Mouse (Mus musculus) midbrain, embryonic 13.5 days (tissue): ENCODE data around the gene Ccdc81. TPM values are rescaled to one million over a fixed set of nuclear protein-coding genes. Genes with fewer than 3 reads are reported as not detected.
A peak's percentile ranks its signal among the peaks of the same experiment; 100 is the strongest.

Experiments used
- ATAC-seq: fragments of 200-750 bp; cut with Nextera tagmentation; 2 replicates; pipeline ENCODE4 v1.8.0; 2017; ENCODE audit warnings: mild to moderate bottlenecking, moderate TSS enrichment, moderate library complexity
- H3K27ac ChIP-seq: fragments of 300-500 bp; sonication (generic); 2 replicates; pipeline ENCODE4 v1.5.1; 2015; ENCODE audit warnings: inconsistent platforms, mild to moderate bottlenecking, moderate library complexity
- H3K27me3 ChIP-seq: fragments of 300-500 bp; sonication (generic); 2 replicates; pipeline ENCODE4 v1.6.1; 2015; ENCODE audit warnings: mild to moderate bottlenecking, inconsistent platforms
- H3K36me3 ChIP-seq: fragments of 300-500 bp; sonication (generic); 2 replicates; pipeline ENCODE4 v1.6.1; 2015; ENCODE audit warnings: mild to moderate bottlenecking, inconsistent platforms
- H3K4me1 ChIP-seq: fragments of 300-500 bp; sonication (generic); replicated peaks from 2 replicates; pipeline ENCODE4 v1.6.1; 2015; ENCODE audit warnings: inconsistent platforms
- H3K4me2 ChIP-seq: fragments of 300-500 bp; sonication (generic); replicated peaks from 2 replicates; pipeline ENCODE4 v1.6.1; 2015; ENCODE audit warnings: moderate library complexity, mild to moderate bottlenecking, inconsistent platforms
- H3K4me3 ChIP-seq: fragments of 300-500 bp; sonication (generic); replicated peaks from 2 replicates; pipeline ENCODE4 v1.5.1; 2015; ENCODE audit warnings: mild to moderate bottlenecking, inconsistent platforms
- H3K9ac ChIP-seq: fragments of 300-500 bp; sonication (generic); replicated peaks from 2 replicates; pipeline ENCODE4 v1.6.1; 2015; ENCODE audit warnings: mild to moderate bottlenecking, inconsistent platforms
- H3K9me3 ChIP-seq: fragments of 300-500 bp; sonication (generic); 2 replicates; pipeline ENCODE4 v1.6.1; 2016; ENCODE audit warnings: mild to moderate bottlenecking, inconsistent platforms
- WGBS: fragments of 180-500 bp; shearing (Covaris S2); methylation state at CpG from one replicate; pipeline ENCODE4 v1.1.7; 2015; 5-methylcytosine and 5-hydroxymethylcytosine counted together
- polyA plus RNA-seq: library from polyadenylated mRNA; unstranded; fragments of >200 nt; fragmentation: Nextera tagmentation; extraction: Ambion mirVana; gene quantifications from 2 replicates; pipeline ENCODE4 v1.2.1, GENCODE M21; 2015

Gene Ccdc81
- polyA plus RNA-seq, 1 experiment from 2014 or later, result 0.93 TPM

DNA sequence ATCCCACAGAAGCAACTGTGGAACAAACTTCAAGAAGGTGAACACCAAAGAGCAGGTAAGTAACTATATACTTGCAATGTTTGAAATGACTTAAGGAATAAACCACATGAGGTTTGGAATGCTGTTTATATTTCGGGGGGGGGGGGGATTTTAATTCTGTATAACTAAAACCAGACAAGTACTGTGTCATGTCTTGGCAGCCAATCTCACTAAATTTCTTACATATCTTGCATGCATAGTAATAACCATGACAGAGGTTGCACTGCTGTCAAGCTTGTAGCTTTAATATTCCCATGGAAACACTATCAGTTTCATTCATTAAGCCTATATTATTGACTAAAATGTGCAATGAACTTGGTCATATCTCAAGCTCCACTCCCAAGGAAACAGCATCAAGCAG lies 48.2 kb downstream of the Ccdc81 start:
- Histone ChIP-seq H3K27ac (no peak overlapping the region), H3K4me1 (0 out of 2 replicates have a peak, but pooled peaks cover 6% of the 10 kb centered on the region), H3K36me3 (no peaks in the 10 kb centered on the region), H3K9me3 (no peaks in the 10 kb centered on the region), H3K4me2 (no peak overlapping the region), H3K27me3 (no peaks in the 10 kb centered on the region), H3K9ac (no peak overlapping the region), H3K4me3 (no peak overlapping the region)
- 91% methylated on average over 1 of the region's 1 CpGs for WGBS
- no peak for ATAC-seq

DNA sequence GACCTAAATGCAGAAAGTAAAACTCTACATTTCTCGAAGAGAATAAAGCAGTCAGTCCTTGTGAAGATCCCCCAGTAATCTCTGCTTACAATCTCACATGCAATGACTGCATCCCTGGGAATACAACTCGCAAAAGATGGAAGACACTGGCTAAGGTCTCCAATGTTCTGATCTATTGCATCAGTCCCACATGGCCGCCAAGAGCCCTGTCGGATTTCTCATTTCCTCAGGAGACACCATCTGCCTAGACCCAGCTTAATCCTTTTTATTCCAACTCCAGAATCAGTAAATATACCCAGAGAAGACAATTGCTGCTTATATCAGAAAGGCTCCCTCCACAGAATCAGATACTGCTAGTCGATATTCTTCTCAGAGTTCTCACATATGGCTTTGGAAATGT lies 50.3 kb downstream of the Ccdc81 start:
- no peaks in the 10 kb centered on the region for H3K9me3 ChIP-seq
- no peak overlapping the region for H3K27ac ChIP-seq
- no peak overlapping the region for H3K4me3 ChIP-seq
- ATAC-seq, result no peak
- H3K4me2 ChIP-seq, result no peak overlapping the region
- H3K27me3 ChIP-seq, result no peaks in the 10 kb centered on the region
- 82% methylated on average over 5 of the region's 5 CpGs for WGBS
- H3K36me3 ChIP-seq, result no peaks in the 10 kb centered on the region
- H3K4me1 ChIP-seq, result 0 out of 2 replicates have a peak, but pooled peaks cover 6% of the 10 kb centered on the region
- no peak overlapping the region for H3K9ac ChIP-seq

DNA sequence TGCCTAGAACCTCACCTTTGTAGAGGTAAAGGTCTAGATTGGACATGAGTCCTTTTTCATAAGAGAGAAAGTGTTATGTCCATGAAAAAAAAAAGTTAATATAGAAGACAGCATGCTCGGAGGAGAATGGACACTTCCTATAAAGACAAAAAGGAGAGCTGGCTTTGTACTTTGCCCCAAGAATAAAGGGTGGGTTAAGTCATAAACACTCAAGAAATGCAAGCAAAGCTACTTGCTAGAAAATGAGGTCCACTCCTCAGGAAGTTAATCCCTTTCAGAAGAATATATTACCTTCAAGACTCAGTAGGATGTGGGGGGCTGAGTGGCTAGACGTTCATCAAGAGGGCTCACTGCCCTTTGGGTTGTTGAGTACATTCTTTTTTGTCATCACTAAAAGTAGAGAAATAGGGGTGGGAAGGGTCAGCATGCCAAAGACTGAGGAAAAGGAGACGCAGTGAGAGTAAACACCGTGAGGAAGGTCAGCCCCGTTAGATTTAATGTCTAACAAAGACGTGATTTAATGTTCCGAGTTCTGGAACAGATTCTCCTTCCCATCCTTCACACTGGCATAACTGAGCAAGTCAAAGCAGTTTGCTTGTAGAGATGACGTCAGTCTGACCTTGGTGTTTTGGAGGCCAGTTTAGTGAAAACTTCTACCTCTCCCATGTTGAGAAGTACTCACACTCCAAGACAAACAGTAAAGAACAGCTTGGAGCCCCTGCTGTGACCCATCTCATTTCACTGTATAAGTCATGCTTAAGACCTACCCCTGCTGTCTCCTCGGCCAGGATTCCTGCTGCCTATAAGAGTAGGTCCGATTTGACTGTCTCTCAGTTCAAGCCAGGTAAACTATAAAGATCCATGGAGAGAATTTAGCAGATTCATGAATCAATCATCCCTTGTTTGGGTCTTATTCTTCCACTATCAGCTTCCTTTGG lies 51.0 kb downstream of the Ccdc81 start:
- Histone ChIP-seq H3K36me3 (no peaks in the 10 kb centered on the region), H3K9ac (no peak overlapping the region), H3K4me2 (no peak overlapping the region), H3K4me1 (0 out of 2 replicates have a peak, but pooled peaks cover 6% of the 10 kb centered on the region), H3K27me3 (no peaks in the 10 kb centered on the region), H3K4me3 (no peak overlapping the region), H3K27ac (no peak overlapping the region), H3K9me3 (no peaks in the 10 kb centered on the region)
- ATAC-seq, result no peak
- 78% methylated on average over 10 of the region's 10 CpGs for WGBS

DNA sequence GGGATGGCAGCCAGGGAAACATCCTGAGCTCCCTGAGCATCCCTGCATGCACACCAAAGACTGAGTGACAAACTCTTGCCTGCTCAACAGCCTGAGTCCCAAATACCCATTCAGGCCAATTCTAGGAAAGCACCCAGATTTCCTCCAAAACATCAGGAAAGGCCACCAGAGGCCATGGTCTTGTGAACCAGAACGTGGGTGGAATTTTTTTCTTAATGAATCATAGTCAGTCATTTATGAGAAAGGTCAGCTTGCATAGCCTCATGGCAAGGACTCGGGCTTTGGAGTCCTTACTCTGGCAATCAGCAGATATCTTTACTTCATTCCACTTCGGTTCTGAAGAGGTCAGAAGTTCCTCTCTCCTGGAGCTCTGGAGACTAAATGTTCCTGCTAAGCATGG lies 52.9 kb downstream of the Ccdc81 start:
- Histone ChIP-seq H3K4me2 (no peak overlapping the region), H3K9ac (no peak overlapping the region), H3K36me3 (no peaks in the 10 kb centered on the region), H3K27ac (no peak overlapping the region), H3K9me3 (no peaks in the 10 kb centered on the region), H3K27me3 (no peaks in the 10 kb centered on the region), H3K4me3 (no peak overlapping the region), H3K4me1 (no peaks in the 10 kb centered on the region)
- no peak for ATAC-seq
- WGBS, result 82% methylated on average over 3 of the region's 3 CpGs

DNA sequence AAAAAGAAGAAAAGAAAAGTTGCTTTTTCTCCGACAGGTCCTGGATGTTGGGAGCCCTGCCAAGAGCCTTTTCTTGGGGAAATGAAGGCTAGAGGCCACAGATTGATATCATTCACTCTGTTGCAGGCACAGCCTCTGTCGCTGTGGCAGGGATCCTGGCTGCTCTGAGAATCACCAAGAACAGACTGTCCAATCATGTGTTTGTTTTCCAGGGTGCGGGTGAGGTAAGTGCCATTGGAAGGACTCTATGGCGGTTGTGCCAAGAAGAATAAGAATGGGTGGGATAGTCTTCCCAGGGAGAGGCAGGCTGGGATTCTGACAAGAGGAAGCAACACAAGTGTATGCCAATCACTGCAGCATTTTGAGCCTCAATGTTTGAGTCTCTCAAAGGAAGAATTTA lies 57.8 kb downstream of the Ccdc81 start:
- WGBS, result 82% methylated on average over 4 of the region's 4 CpGs
- no peaks in the 10 kb centered on the region for H3K27me3 ChIP-seq
- H3K9ac ChIP-seq, result no peak overlapping the region
- no peak overlapping the region for H3K27ac ChIP-seq
- no peaks in the 10 kb centered on the region for H3K36me3 ChIP-seq
- no peak overlapping the region for H3K4me3 ChIP-seq
- H3K4me2 ChIP-seq, result no peak overlapping the region
- H3K9me3 ChIP-seq, result no peaks in the 10 kb centered on the region
- no peak for ATAC-seq
- H3K4me1 ChIP-seq, result no peaks in the 10 kb centered on the region

DNA sequence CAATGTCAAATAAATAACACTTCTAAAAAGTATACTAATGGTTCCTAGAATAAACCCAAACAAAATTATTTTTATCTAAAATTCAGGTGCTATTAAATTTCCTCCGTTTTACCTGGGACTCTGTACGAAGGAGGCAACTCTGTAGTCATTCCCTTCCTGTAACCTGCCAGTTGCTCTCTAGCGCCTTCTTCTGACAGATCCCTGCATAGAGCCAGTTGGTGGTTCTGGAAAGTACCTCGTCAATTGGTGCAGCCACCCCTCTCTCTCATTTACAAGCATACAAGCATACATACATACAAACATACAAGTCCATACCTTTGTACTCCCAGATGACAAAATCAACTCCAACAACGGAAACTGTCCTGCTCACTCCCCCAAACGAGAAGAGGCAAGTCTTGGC lies 59.9 kb downstream of the Ccdc81 start:
- Histone ChIP-seq H3K36me3 (no peaks in the 10 kb centered on the region), H3K27ac (no peak overlapping the region), H3K4me3 (no peak overlapping the region), H3K4me1 (no peaks in the 10 kb centered on the region), H3K4me2 (no peak overlapping the region), H3K9me3 (no peaks in the 10 kb centered on the region), H3K27me3 (no peaks in the 10 kb centered on the region), H3K9ac (no peak overlapping the region)
- ATAC-seq, result no peak
- 33% methylated on average over 6 of the region's 6 CpGs for WGBS

DNA sequence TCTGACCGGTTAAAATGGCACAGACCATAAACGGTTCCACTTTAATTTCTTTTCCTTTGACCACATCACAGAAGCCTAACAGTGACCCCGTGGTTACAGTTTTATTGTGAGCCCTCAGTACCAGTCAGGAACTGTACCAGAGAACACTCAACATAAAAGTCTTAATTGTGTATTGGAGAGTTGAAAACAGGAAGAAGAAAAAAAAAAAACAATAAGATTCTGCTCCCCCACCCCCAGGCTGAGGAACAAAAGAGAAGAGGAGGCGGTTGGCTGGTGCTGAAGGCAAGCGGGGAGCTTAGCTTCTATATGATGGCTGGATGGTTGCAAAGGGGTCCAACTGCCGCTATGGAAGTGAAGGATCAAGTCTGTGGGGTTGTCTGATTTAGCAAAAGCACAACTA lies 60.3 kb downstream of the Ccdc81 start:
- no peak for ATAC-seq
- Histone ChIP-seq H3K4me1 (no peaks in the 10 kb centered on the region), H3K4me3 (no peak overlapping the region), H3K27me3 (no peaks in the 10 kb centered on the region), H3K9me3 (no peaks in the 10 kb centered on the region), H3K27ac (no peak overlapping the region), H3K9ac (no peak overlapping the region), H3K36me3 (no peaks in the 10 kb centered on the region), H3K4me2 (no peak overlapping the region)
- 58% methylated on average over 6 of the region's 6 CpGs for WGBS

DNA sequence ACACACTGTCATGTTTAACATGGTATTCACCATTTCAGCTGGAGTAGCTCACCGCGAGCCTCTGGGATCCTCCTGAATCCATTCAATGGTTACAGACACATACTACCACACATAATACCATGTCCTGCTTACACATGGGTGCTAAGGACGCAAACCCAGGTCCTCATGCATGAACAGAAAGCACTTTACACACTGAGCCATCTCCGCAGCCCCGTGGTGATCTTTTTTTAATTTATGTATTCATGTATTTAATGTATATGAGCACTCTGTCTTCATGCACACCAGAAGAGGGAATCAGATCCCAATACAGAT lies 61.1 kb downstream of the Ccdc81 start:
- ATAC-seq, result peak; percentile 49
- no peak overlapping the region for H3K9ac ChIP-seq
- H3K4me2 ChIP-seq, result no peak overlapping the region
- no peak overlapping the region for H3K4me3 ChIP-seq
- H3K9me3 ChIP-seq, result no peaks in the 10 kb centered on the region
- 87% methylated on average over 5 of the region's 5 CpGs for WGBS
- no peaks in the 10 kb centered on the region for H3K27me3 ChIP-seq
- H3K4me1 ChIP-seq, result no peaks in the 10 kb centered on the region
- H3K27ac ChIP-seq, result no peak overlapping the region
- H3K36me3 ChIP-seq, result no peaks in the 10 kb centered on the region

DNA sequence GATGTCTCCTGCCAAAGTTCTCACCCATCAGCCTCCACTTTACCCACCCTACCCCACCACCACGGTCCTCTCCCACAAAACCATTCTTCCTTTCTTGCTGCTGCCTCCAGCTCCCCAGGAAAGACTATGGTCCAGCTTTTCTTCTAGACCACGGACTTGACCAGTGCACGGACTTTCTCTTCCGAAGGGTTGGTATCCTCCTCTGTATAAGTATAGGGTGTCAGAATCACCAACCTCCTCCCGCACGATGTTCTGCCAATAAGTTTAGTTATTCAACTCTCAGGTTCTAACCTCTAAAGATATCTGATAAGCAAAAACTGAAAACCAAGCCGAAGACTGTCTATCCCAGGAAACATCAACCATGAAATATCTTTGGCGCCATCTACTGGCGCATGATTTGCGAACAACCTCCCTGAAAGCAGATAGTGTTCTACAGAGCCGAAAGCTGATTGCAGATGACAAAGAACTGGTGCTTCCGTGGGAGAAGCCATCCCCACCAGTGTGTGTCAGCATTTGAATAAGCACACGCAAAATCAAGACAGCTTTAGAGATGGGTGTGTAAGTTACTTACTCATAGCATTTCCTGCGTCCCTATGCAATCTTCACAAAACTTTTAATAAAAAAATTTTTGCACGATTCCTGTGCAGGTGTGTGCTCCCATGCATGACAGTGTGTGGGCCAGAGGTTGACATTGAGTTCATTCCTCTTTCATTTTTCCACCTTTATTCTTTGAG lies 61.6 kb downstream of the Ccdc81 start:
- Histone ChIP-seq H3K4me2 (no peak overlapping the region), H3K27me3 (no peaks in the 10 kb centered on the region), H3K27ac (no peak overlapping the region), H3K4me1 (no peaks in the 10 kb centered on the region), H3K9me3 (no peaks in the 10 kb centered on the region), H3K9ac (no peak overlapping the region), H3K4me3 (no peak overlapping the region), H3K36me3 (no peaks in the 10 kb centered on the region)
- peak; percentile 78 for ATAC-seq
- 36% methylated on average over 15 of the region's 15 CpGs for WGBS

DNA sequence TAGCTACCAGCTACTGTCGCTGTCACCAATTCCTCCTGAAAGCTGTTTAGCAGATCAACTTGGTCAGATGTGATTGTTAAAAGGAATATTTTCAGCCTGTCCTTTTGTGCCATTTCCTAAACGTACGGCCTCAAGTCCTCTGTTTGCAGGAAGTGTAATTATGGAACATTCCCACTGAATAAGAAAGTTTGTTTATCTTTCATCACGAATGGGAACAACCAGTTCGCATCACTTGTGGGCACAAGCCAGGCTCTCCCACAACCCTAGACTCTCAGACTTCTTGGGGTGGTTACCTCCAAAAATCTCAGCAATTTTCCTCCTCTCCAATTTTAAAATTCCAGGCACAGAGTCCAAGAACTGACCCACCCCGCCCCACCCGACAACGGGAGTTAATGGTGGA lies 63.7 kb downstream of the Ccdc81 start:
- no peak for ATAC-seq
- Histone ChIP-seq H3K4me2 (no peak overlapping the region), H3K27ac (no peak overlapping the region), H3K27me3 (no peaks in the 10 kb centered on the region), H3K4me3 (no peak overlapping the region), H3K36me3 (no peaks in the 10 kb centered on the region), H3K9ac (no peak overlapping the region), H3K4me1 (no peaks in the 10 kb centered on the region), H3K9me3 (no peaks in the 10 kb centered on the region)
- WGBS, result 87% methylated on average over 8 of the region's 8 CpGs

DNA sequence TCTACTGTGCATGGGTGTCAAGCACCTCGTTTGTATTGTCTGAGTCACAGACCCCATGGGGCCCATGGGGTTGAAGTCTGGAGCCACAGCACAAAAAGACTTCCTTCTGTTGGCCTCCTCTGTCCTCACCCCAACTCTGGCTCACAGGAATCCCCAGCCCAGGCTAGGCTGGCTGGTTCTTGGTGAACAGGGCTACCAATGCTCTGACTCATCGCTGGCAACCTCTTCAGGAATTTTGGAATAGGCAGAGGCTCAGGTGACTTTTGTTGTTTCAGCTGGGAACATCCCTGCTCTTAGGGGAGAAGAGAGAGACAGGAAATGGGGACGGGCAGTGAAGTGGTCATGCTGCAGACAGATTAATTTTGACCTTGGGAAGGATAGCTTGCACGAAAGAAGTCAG lies 65.6 kb downstream of the Ccdc81 start:
- no peaks in the 10 kb centered on the region for H3K36me3 ChIP-seq
- no peak for ATAC-seq
- WGBS, result 77% methylated on average over 4 of the region's 4 CpGs

DNA sequence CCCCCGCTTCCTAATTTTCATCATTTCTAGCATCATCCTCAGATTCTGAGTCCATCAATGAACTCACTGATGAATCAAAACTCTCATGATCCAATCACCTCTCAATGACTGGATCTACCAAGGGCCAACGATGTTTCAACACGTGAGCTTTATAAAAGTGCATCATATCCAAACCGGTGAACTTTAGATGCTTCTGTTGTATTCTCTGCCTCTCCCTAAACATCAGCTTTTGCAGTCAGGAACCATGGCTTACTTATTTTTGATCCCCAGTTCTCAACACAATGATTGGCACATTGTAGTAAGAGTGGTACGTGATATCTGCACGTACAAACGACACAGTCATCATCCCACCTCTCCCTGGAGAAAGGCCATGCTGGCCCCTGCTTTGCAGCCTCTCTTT lies 66.8 kb downstream of the Ccdc81 start:
- Histone ChIP-seq H3K9ac (no peak overlapping the region), H3K9me3 (no peaks in the 10 kb centered on the region), H3K36me3 (no peaks in the 10 kb centered on the region), H3K4me2 (no peak overlapping the region), H3K27ac (no peak overlapping the region), H3K4me3 (no peak overlapping the region), H3K27me3 (no peaks in the 10 kb centered on the region), H3K4me1 (no peaks in the 10 kb centered on the region)
- 93% methylated on average over 7 of the region's 7 CpGs for WGBS
- no peak for ATAC-seq

More for the DNA sequence above, 65.6 kb downstream of the Ccdc81 start:
- no peaks in the 10 kb centered on the region for H3K27me3 ChIP-seq
- no peak overlapping the region for H3K27ac ChIP-seq
- no peaks in the 10 kb centered on the region for H3K9me3 ChIP-seq
- H3K9ac ChIP-seq, result no peak overlapping the region
- no peak overlapping the region for H3K4me3 ChIP-seq
- H3K4me1 ChIP-seq, result no peaks in the 10 kb centered on the region
- H3K4me2 ChIP-seq, result no peak overlapping the region
